Mouse (Mus musculus) frontal cortex, adult 2 months (tissue): ENCODE measurements around the gene Ddx39b. TPM values are rescaled to one million over a fixed set of nuclear protein-coding genes. Genes with fewer than 3 reads are reported as not detected.
"Not testable (repeated sequence)": the region's sequence is repeated elsewhere in the genome, so short reads cannot be mapped to it uniquely, and the experiment has no call there.

Source experiments
- DNase-seq, 2 experiments: peaks; one replicate each; pipeline ENCODE4 v3.0.0; 2022; ENCODE audit warnings: low spot score in 1 of 2; ENCODE audit errors: extremely low spot score in 1 of 2
- polyA plus RNA-seq: library from polyadenylated mRNA; depleted of rRNA; stranded (reverse); fragments of >200 nt; gene quantifications from 2 replicates; pipeline ENCODE4 v1.2.3, GENCODE M21; 2012

Ddx39b gene
- polyA plus RNA-seq, 1 experiment, result 444 TPM

- no peak for DNase-seq
Measured at GRCm38 (mm10) chr17:35218516-35219193, 22.9 kb upstream of the Ddx39b start.

- no peak for DNase-seq
Measured at GRCm38 (mm10) chr17:35219601-35220041, 21.9 kb upstream of the Ddx39b start.

GRCm38 (mm10) chr17:35220156-35220952 lies 21.2 kb upstream of the Ddx39b start, which contains the start of gene Gm16181:
Gene Gm16181 (plus strand): TSS chr17:35220834.
- no peak for DNase-seq

- DNase-seq, result no peak
Measured at GRCm38 (mm10) chr17:35222299-35222698, 19.2 kb upstream of the Ddx39b start.

- no peak for DNase-seq
Measured at GRCm38 (mm10) chr17:35224641-35225040, 16.9 kb upstream of the Ddx39b start.

GRCm38 (mm10) chr17:35225456-35225855 lies 16.1 kb upstream of the Ddx39b start:
- DNase-seq, result no peak

GRCm38 (mm10) chr17:35226561-35227046 lies 14.9 kb upstream of the Ddx39b start:
- no peak for DNase-seq

GRCm38 (mm10) chr17:35231022-35231421 lies 10.5 kb upstream of the Ddx39b start:
- no peak for DNase-seq

- DNase-seq, result peak in 1 of 2 experiments; percentile 92
Measured at GRCm38 (mm10) chr17:35232043-35232442, 9.5 kb upstream of the Ddx39b start.

GRCm38 (mm10) chr17:35232659-35233058 lies 8.9 kb upstream of the Ddx39b start:
- DNase-seq, result no peak

- no peak for DNase-seq
Measured at GRCm38 (mm10) chr17:35233114-35233980, 8.2 kb upstream of the Ddx39b start, which contains the start of gene Atp6v1g2. Gene Atp6v1g2 (plus strand): TSS chr17:35233660.

- DNase-seq, result not testable (repeated sequence)
Measured at GRCm38 (mm10) chr17:35234090-35234489, 7.5 kb upstream of the Ddx39b start.

- DNase-seq, result no peak
Measured at GRCm38 (mm10) chr17:35234903-35235302, 6.6 kb upstream of the Ddx39b start.

- peak; percentile 91 to 95 for DNase-seq
Measured at GRCm38 (mm10) chr17:35235614-35236389, 5.7 kb upstream of the Ddx39b start, which contains the start of gene Nfkbil1. Gene Nfkbil1 (minus strand): TSS chr17:35235792.

- peak; percentile 97 to 100 for DNase-seq
Measured at GRCm38 (mm10) chr17:35236390-35236746, 5.2 kb upstream of the Ddx39b start.

- peak in 1 of 2 experiments; percentile 51 for DNase-seq
Measured at GRCm38 (mm10) chr17:35236996-35237395, 4.5 kb upstream of the Ddx39b start.

GRCm38 (mm10) chr17:35237504-35237903 lies 4.0 kb upstream of the Ddx39b start:
- no peak for DNase-seq

- peak in 1 of 2 experiments; percentile 38 for DNase-seq
Measured at GRCm38 (mm10) chr17:35239700-35240099, 1.8 kb upstream of the Ddx39b start.

GRCm38 (mm10) chr17:35240384-35241304 lies 902 bp upstream of the Ddx39b start:
- no peak for DNase-seq
